Mouse (Mus musculus): Measurements from ENCODE around the gene Ece1. TPM values are rescaled to one million over a fixed set of nuclear protein-coding genes. Genes with fewer than 3 reads are reported as not detected.

The Ece1 gene
- total RNA-seq, 1 experiment from 2014 or later, result 263 TPM

Other genes with a start within 250 kb of the Ece1 start
- gene Rap1gap, start 197.5 kb upstream of the Ece1 start, total RNA-seq (2021), result 40.8 and 44.9 TPM in 2 replicates
- 16.5 and 19.0 TPM in 2 replicates for gene Alpl, start 65.9 kb upstream of the Ece1 start, total RNA-seq (2021)
- 104 and 107 TPM in 2 replicates for gene Eif4g3, start 130.8 kb downstream of the Ece1 start, total RNA-seq (2021)